Comparison of ENCODE assay signal across 11 mouse cellular contexts in genomic region chrX:153528399-153528798, GRCm38 (mm10). TPM values are rescaled to one million over a fixed set of nuclear protein-coding genes. Genes with fewer than 3 reads are reported as not detected.
DNase-seq lines count a peak whose midpoint lies in the region; ATAC-seq and TF ChIP-seq lines count a peak whose summit lies in the region.
"Had no signal": no experiment of that assay in that cellular context is flagged by ENCODE, and none has a peak within 500 bp of the region (broad histone marks: within the 10 kb centered on the region; RNA-seq: fewer than 3 reads in every experiment).

No protein-coding gene starts in this region.

- no peak overlapping the region for H3K9ac ChIP-seq in lung, embryonic 14.5 days
- H3K9ac ChIP-seq: heart, embryonic 13.5 days; lung, embryonic 15.5 days; stomach, embryonic 15.5 days had no signal

- H3K36me3 ChIP-seq in lung, embryonic 14.5 days (ENCODE audit: insufficient read depth): no peaks in the 10 kb centered on the region
- H3K36me3 ChIP-seq: heart, embryonic 13.5 days; lung, embryonic 15.5 days; stomach, embryonic 15.5 days had no signal

- no peak overlapping the region for H3K27ac ChIP-seq in lung, embryonic 14.5 days (ENCODE audit: low read depth)
- H3K27ac ChIP-seq: heart, embryonic 13.5 days; lung, embryonic 15.5 days; stomach, embryonic 15.5 days had no signal

- 30% methylated on average over 2 of the region's 2 CpGs for WGBS in lung, embryonic 14.5 days

- no peak overlapping the region for H3K4me2 ChIP-seq in lung, embryonic 14.5 days
- H3K4me2 ChIP-seq: heart, embryonic 13.5 days; lung, embryonic 15.5 days; stomach, embryonic 15.5 days had no signal

- no peaks in the 10 kb centered on the region for H3K9me3 ChIP-seq in lung, embryonic 14.5 days (ENCODE audit: low read depth, low read length)
- H3K9me3 ChIP-seq: heart, embryonic 13.5 days; lung, embryonic 15.5 days; stomach, embryonic 15.5 days had no signal

- TF ChIP-seq CTCF in lung, embryonic 14.5 days (IDR thresholded peaks at IDR 0.05; ENCODE audit: low read depth): peak; percentile 44; the same call in 1 of the 2 replicates

- DNase-seq in gastrocnemius, adult 18-20 months (ENCODE audit: low spot score): peak; percentile 1
- no peak for DNase-seq in gastrocnemius, postnatal 10 days
- DNase-seq in lung, embryonic 14.5 days: peak; percentile 57
- no peak for DNase-seq in lung, postnatal 25 days (ENCODE audit: low spot score)
- peak; percentile 62 for DNase-seq in embryo, embryonic 10 days (ENCODE audit: low spot score)
- DNase-seq in skeletal muscle tissue, adult 2 months (ENCODE audit: low read depth, low spot score): peak; percentile 1
- DNase-seq in urinary bladder, postnatal 36 days (ENCODE audit: low spot score in 2 of 2): no peak
- no peak for DNase-seq in testis, postnatal 14 days (ENCODE audit: low spot score)

- H3K27me3 ChIP-seq in lung, embryonic 14.5 days (ENCODE audit: insufficient read depth, low read length): no peaks in the 10 kb centered on the region
- H3K27me3 ChIP-seq: heart, embryonic 13.5 days; lung, embryonic 15.5 days; stomach, embryonic 15.5 days had no signal

- no peaks in the 10 kb centered on the region for H3K4me1 ChIP-seq in lung, embryonic 14.5 days (ENCODE audit: insufficient read depth)
- H3K4me1 ChIP-seq: heart, embryonic 13.5 days; lung, embryonic 15.5 days; stomach, embryonic 15.5 days had no signal

- no peak overlapping the region for H3K4me3 ChIP-seq in lung, embryonic 14.5 days (ENCODE audit: low read depth, low read length)
- H3K4me3 ChIP-seq: heart, embryonic 13.5 days; lung, embryonic 15.5 days; stomach, embryonic 15.5 days had no signal

- ATAC-seq in lung, embryonic 14.5 days (ENCODE audit: insufficient read depth): no peak

RNA-seq across cellular contexts. Expression of gene Cypt3, which starts 30.0 kb away (rescaled TPM):
- not detected for total RNA-seq in gastrocnemius, adult 18-20 months (2021)
- total RNA-seq in gastrocnemius, postnatal 10 days (2021): not detected
- polyA plus RNA-seq in lung, embryonic 14.5 days (2014; fragmentation: Nextera tagmentation; extraction: Ambion mirVana): not detected in 2 replicates
- polyA plus RNA-seq: heart, embryonic 13.5 days; lung, embryonic 15.5 days; stomach, embryonic 15.5 days had no signal

RNA-seq across cellular contexts. Expression of gene Ubqln2, which starts 30.4 kb away (rescaled TPM):
- total RNA-seq in gastrocnemius, adult 18-20 months (2021): 10 to 100 TPM; 20.6 to 20.7 TPM
- total RNA-seq in gastrocnemius, postnatal 10 days (2021): 10 to 100 TPM; 19.0 to 23.1 TPM
- 35.0 and 35.2 TPM in 2 replicates for polyA plus RNA-seq in lung, embryonic 14.5 days (2014; fragmentation: Nextera tagmentation; extraction: Ambion mirVana)

Comparison
In these comparisons a context has a peak if more than half of its experiments do, and no peak if none do; other contexts are left out.
1. DNase-seq: peak in gastrocnemius, adult 18-20 months (single experiment), lung, embryonic 14.5 days (single experiment), embryo, embryonic 10 days (single experiment) and skeletal muscle tissue, adult 2 months (single experiment); none in gastrocnemius, postnatal 10 days (single experiment), lung, postnatal 25 days (single experiment), urinary bladder, postnatal 36 days (0 of 2) and testis, postnatal 14 days (single experiment).